In genomic region chr7:137159086-137159485, GRCm38 (mm10) we compare ENCODE assay signal across 23 mouse cellular contexts.
DNase-seq lines count a peak whose midpoint lies in the region; ATAC-seq and TF ChIP-seq lines count a peak whose summit lies in the region.
"Had no signal": no experiment of that assay in that cellular context is flagged by ENCODE, and none has a peak within 500 bp of the region (broad histone marks: within the 10 kb centered on the region; RNA-seq: fewer than 3 reads in every experiment).

No protein-coding gene starts in this region.

- no peak overlapping the region for H3K9ac ChIP-seq in heart, embryonic 11.5 days (ENCODE audit: low read depth, low read length)
- H3K9ac ChIP-seq in lung, postnatal 0 days (replicated peaks; ENCODE audit: low read depth), result no peak overlapping the region
- H3K9ac ChIP-seq: embryonic facial prominence, embryonic 12.5 days; forebrain, postnatal 0 days; kidney, embryonic 15.5 days; limb, embryonic 13.5 days; liver, embryonic 12.5 days; lung, embryonic 15.5 days; midbrain, embryonic 15.5 days; neural tube, embryonic 12.5 days had no signal

- no peak overlapping the region for H3K4me2 ChIP-seq in heart, embryonic 11.5 days
- no peak overlapping the region for H3K4me2 ChIP-seq in lung, postnatal 0 days (replicated peaks; ENCODE audit: low read depth, low read length)
- H3K4me2 ChIP-seq: embryonic facial prominence, embryonic 12.5 days; kidney, embryonic 15.5 days; limb, embryonic 13.5 days; liver, embryonic 12.5 days; lung, embryonic 15.5 days; midbrain, embryonic 15.5 days; neural tube, embryonic 12.5 days had no signal

- peak; percentile 25 to 51 for DNase-seq in heart, adult 18-20 months
- DNase-seq in heart, adult 9 months (ENCODE audit: low spot score in 2 of 2), result peak; percentile 24 to 31
- DNase-seq in lung, postnatal 0 days (ENCODE audit: low spot score), result peak; percentile 10
- peak; percentile 2 for DNase-seq in skeletal muscle tissue, adult 2 months (ENCODE audit: low read depth, low spot score)
- DNase-seq in layer of hippocampus, adult 18-20 months (ENCODE audit: low spot score in 2 of 2), result no peak
- DNase-seq: cerebellum, adult 11-12 months; cerebellum, postnatal 14 days; forebrain, postnatal 0 days; gastrocnemius, postnatal 25 days; kidney, adult 11 months; kidney, postnatal 36 days; retina, postnatal 1 day; right cerebral cortex, postnatal 25 days; thymus, postnatal 14 days had no signal

- H3K4me3 ChIP-seq in heart, embryonic 11.5 days (ENCODE audit: low read depth, low read length), result no peak overlapping the region
- H3K4me3 ChIP-seq in lung, postnatal 0 days (ENCODE audit: low read depth, low read length), result no peak overlapping the region
- H3K4me3 ChIP-seq: embryonic facial prominence, embryonic 12.5 days; kidney, embryonic 15.5 days; limb, embryonic 13.5 days; liver, embryonic 12.5 days; lung, embryonic 15.5 days; midbrain, embryonic 15.5 days; neural tube, embryonic 12.5 days had no signal

- H3K4me1 ChIP-seq in heart, embryonic 11.5 days (ENCODE audit: control insufficient read depth, insufficient read depth, low read length), result no peaks in the 10 kb centered on the region
- no peaks in the 10 kb centered on the region for H3K4me1 ChIP-seq in lung, postnatal 0 days (ENCODE audit: insufficient read depth, low read depth, low read length)
- H3K4me1 ChIP-seq: embryonic facial prominence, embryonic 12.5 days; kidney, embryonic 15.5 days; liver, embryonic 12.5 days; lung, embryonic 15.5 days; midbrain, embryonic 15.5 days; neural tube, embryonic 12.5 days had no signal

- no peak for ATAC-seq in heart, embryonic 11.5 days (replicated peaks; ENCODE audit: insufficient number of reproducible peaks, low FRiP score, low TSS enrichment)
- ATAC-seq in lung, postnatal 0 days, result peak; percentile 55
- no peak for ATAC-seq in megakaryocyte, adult 5-6 weeks (ENCODE audit: poor library complexity, severe bottlenecking)
- ATAC-seq: forebrain, postnatal 0 days; liver, embryonic 12.5 days; midbrain, embryonic 15.5 days had no signal

- no peak for TF ChIP-seq CTCF in lung, postnatal 0 days (IDR thresholded peaks at IDR 0.05)

- 0 out of 2 replicates have a peak, but pooled peaks have one; percentile 15 for TF ChIP-seq EP300 in lung, postnatal 0 days (IDR thresholded peaks at IDR 0.05)

- H3K36me3 ChIP-seq in heart, embryonic 11.5 days (ENCODE audit: control insufficient read depth, insufficient read depth, low read length), result no peaks in the 10 kb centered on the region
- no peaks in the 10 kb centered on the region for H3K36me3 ChIP-seq in lung, postnatal 0 days (ENCODE audit: insufficient read depth, low read length)
- H3K36me3 ChIP-seq: embryonic facial prominence, embryonic 12.5 days; kidney, embryonic 15.5 days; limb, embryonic 13.5 days; liver, embryonic 12.5 days; lung, embryonic 15.5 days; midbrain, embryonic 15.5 days; neural tube, embryonic 12.5 days had no signal

- H3K27me3 ChIP-seq in heart, embryonic 11.5 days (ENCODE audit: control insufficient read depth, insufficient read depth, low read length), result no peaks in the 10 kb centered on the region
- H3K27me3 ChIP-seq in lung, postnatal 0 days (replicated peaks; ENCODE audit: insufficient read depth, low read length), result no peaks in the 10 kb centered on the region
- H3K27me3 ChIP-seq: embryonic facial prominence, embryonic 12.5 days; kidney, embryonic 15.5 days; limb, embryonic 13.5 days; liver, embryonic 12.5 days; lung, embryonic 15.5 days; midbrain, embryonic 15.5 days; neural tube, embryonic 12.5 days had no signal

- H3K27ac ChIP-seq in heart, embryonic 11.5 days (ENCODE audit: low read depth, low read length), result no peak overlapping the region
- H3K27ac ChIP-seq in lung, postnatal 0 days (ENCODE audit: low read length), result no peak overlapping the region
- H3K27ac ChIP-seq: embryonic facial prominence, embryonic 12.5 days; kidney, embryonic 15.5 days; limb, embryonic 13.5 days; liver, embryonic 12.5 days; lung, embryonic 15.5 days; midbrain, embryonic 15.5 days; neural tube, embryonic 12.5 days had no signal

- H3K9me3 ChIP-seq in heart, embryonic 11.5 days (replicated peaks; ENCODE audit: control insufficient read depth, low read length), result no peaks in the 10 kb centered on the region
- H3K9me3 ChIP-seq in lung, postnatal 0 days (ENCODE audit: low read length), result no peaks in the 10 kb centered on the region
- H3K9me3 ChIP-seq: embryonic facial prominence, embryonic 12.5 days; kidney, embryonic 15.5 days; limb, embryonic 13.5 days; liver, embryonic 12.5 days; lung, embryonic 15.5 days; midbrain, embryonic 15.5 days; neural tube, embryonic 12.5 days had no signal

Comparison
In these comparisons a context has a peak if more than half of its experiments do, and no peak if none do; other contexts are left out.
1. DNase-seq: peak in heart, adult 18-20 months (2 of 2), heart, adult 9 months (2 of 2), lung, postnatal 0 days (single experiment) and skeletal muscle tissue, adult 2 months (single experiment); none in layer of hippocampus, adult 18-20 months (0 of 2).